15 mouse cellular contexts compared by ENCODE assay signal in genomic region chr17:29168996-29169601, GRCm38 (mm10). TPM values are rescaled to one million over a fixed set of nuclear protein-coding genes. Genes with fewer than 3 reads are reported as not detected.
DNase-seq lines count a peak whose midpoint lies in the region; ATAC-seq and TF ChIP-seq lines count a peak whose summit lies in the region.
"Had no signal": no experiment of that assay in that cellular context is flagged by ENCODE, and none has a peak within 500 bp of the region (broad histone marks: within the 10 kb centered on the region; RNA-seq: fewer than 3 reads in every experiment).

No protein-coding gene starts in this region.

- H3K9ac ChIP-seq in lung, embryonic 14.5 days, result no peak overlapping the region
- no peak overlapping the region for H3K9ac ChIP-seq in ES-Bruce4 (ENCODE audit: low read depth, poor library complexity, severe bottlenecking)
- H3K9ac ChIP-seq: limb, embryonic 15.5 days; neural tube, embryonic 13.5 days had no signal

- no peaks in the 10 kb centered on the region for H3K27me3 ChIP-seq in lung, embryonic 14.5 days (ENCODE audit: insufficient read depth, low read length)
- H3K27me3 ChIP-seq in ES-Bruce4 (ENCODE audit: control insufficient read depth, insufficient read depth, low read length, poor library complexity, severe bottlenecking), result no peaks in the 10 kb centered on the region
- H3K27me3 ChIP-seq: limb, embryonic 15.5 days; neural tube, embryonic 13.5 days had no signal

- H3K4me3 ChIP-seq in gastrocnemius, adult 2 months, result no peak overlapping the region
- H3K4me3 ChIP-seq in lung, embryonic 14.5 days (ENCODE audit: low read depth, low read length), result no peak overlapping the region
- H3K4me3 ChIP-seq in ES-Bruce4 (ENCODE audit: low read depth, low read length), result no peak overlapping the region
- no peak overlapping the region for H3K4me3 ChIP-seq in cortical plate, adult 2 months (ENCODE audit: insufficient read depth, low read length)
- H3K4me3 ChIP-seq: erythroblast, embryonic 14.5 days; limb, embryonic 15.5 days; neural tube, embryonic 13.5 days had no signal

- peak; percentile 53 for TF ChIP-seq CTCF in gastrocnemius, adult 2 months (IDR thresholded peaks at IDR 0.05)
- TF ChIP-seq CTCF in lung, embryonic 14.5 days (IDR thresholded peaks at IDR 0.05; ENCODE audit: low read depth), result peak; percentile 66
- peak; percentile 80 for TF ChIP-seq CTCF in ES-Bruce4 (IDR thresholded peaks at IDR 0.05; ENCODE audit: low read depth, low read length)
- peak; percentile 26; the same call in 1 of the 2 replicates for TF ChIP-seq CTCF in cortical plate, adult 2 months (IDR thresholded peaks at IDR 0.05; ENCODE audit: extremely low read depth, insufficient read depth, low read length)

- no peaks in the 10 kb centered on the region for H3K36me3 ChIP-seq in lung, embryonic 14.5 days (ENCODE audit: insufficient read depth)
- no peaks in the 10 kb centered on the region for H3K36me3 ChIP-seq in ES-Bruce4 (ENCODE audit: control insufficient read depth, insufficient read depth, low read length, poor library complexity, severe bottlenecking)
- H3K36me3 ChIP-seq: limb, embryonic 15.5 days; neural tube, embryonic 13.5 days had no signal

- no peaks in the 10 kb centered on the region for H3K9me3 ChIP-seq in lung, embryonic 14.5 days (ENCODE audit: low read depth, low read length)
- H3K9me3 ChIP-seq in ES-Bruce4 (replicated peaks; ENCODE audit: control insufficient read depth, insufficient read depth, low read length, poor library complexity, severe bottlenecking), result no peaks in the 10 kb centered on the region
- H3K9me3 ChIP-seq: limb, embryonic 15.5 days; neural tube, embryonic 13.5 days had no signal

- intact Hi-C loops in gastrocnemius, adult 2 months (cut with DNase I), result no loop called here

- ATAC-seq in lung, embryonic 14.5 days (ENCODE audit: insufficient read depth), result no peak
- ATAC-seq: intestine, embryonic 16.5 days had no signal

- peaks cover 8% of the 10 kb centered on the region for H3K4me1 ChIP-seq in lung, embryonic 14.5 days (ENCODE audit: insufficient read depth)
- peaks cover 3% of the 10 kb centered on the region for H3K4me1 ChIP-seq in ES-Bruce4 (ENCODE audit: control insufficient read depth, insufficient read depth, low read length)
- no peaks in the 10 kb centered on the region for H3K4me1 ChIP-seq in cortical plate, adult 2 months (ENCODE audit: control insufficient read depth, insufficient read depth, low read length)

- no peak for DNase-seq in gastrocnemius, adult 2 months
- DNase-seq in gastrocnemius, adult 8-10 months (ENCODE audit: low spot score in 2 of 2), result no peak
- DNase-seq in lung, embryonic 14.5 days, result no peak
- DNase-seq in lung, postnatal 25 days (ENCODE audit: low spot score), result no peak
- no peak for DNase-seq in urinary bladder, postnatal 4 days (ENCODE audit: low spot score in 2 of 2)
- no peak for DNase-seq in left cerebral cortex, adult 11 months (ENCODE audit: low spot score)
- DNase-seq: cerebellum, postnatal 14 days; right cerebral cortex, postnatal 4 days had no signal

- H3K27ac ChIP-seq in gastrocnemius, adult 2 months, result no peak overlapping the region
- no peak overlapping the region for H3K27ac ChIP-seq in lung, embryonic 14.5 days (ENCODE audit: low read depth)
- H3K27ac ChIP-seq in ES-Bruce4 (ENCODE audit: insufficient read depth, low read length), result no peak overlapping the region
- H3K27ac ChIP-seq in cortical plate, adult 2 months (ENCODE audit: insufficient read depth, low read length), result no peak overlapping the region
- H3K27ac ChIP-seq: limb, embryonic 15.5 days; neural tube, embryonic 13.5 days had no signal

- 69% methylated on average over 12 of the region's 12 CpGs for WGBS in lung, embryonic 14.5 days

- no peak for TF ChIP-seq EP300 in ES-Bruce4 (IDR thresholded peaks at IDR 0.05; ENCODE audit: insufficient read depth, low read depth, low read length)

- no peak overlapping the region for H3K4me2 ChIP-seq in lung, embryonic 14.5 days
- H3K4me2 ChIP-seq: limb, embryonic 15.5 days; midbrain, embryonic 11.5 days; neural tube, embryonic 13.5 days had no signal

- no peak for TF ChIP-seq POLR2A in ES-Bruce4 (IDR thresholded peaks at IDR 0.05; ENCODE audit: insufficient read depth, low read length)
- TF ChIP-seq POLR2A in cortical plate, adult 2 months (IDR thresholded peaks at IDR 0.05; ENCODE audit: extremely low read depth, insufficient read depth, low read length), result no peak

RNA-seq across cellular contexts. Expression of gene Rab44, which starts 55.2 kb away (rescaled TPM):
- under 1 TPM in 1 of 2 experiments, not detected in 1; 0.59 TPM for total RNA-seq in gastrocnemius, adult 2 months (2021)
- total RNA-seq in gastrocnemius, adult 8-10 months (2022), result under 1 TPM in 3 of 4 experiments, not detected in 1; 0.24 to 0.61 (median 0.56) TPM
- 0.46 and 1.1 TPM in 2 replicates for polyA plus RNA-seq in lung, embryonic 14.5 days (2014; fragmentation: Nextera tagmentation; extraction: Ambion mirVana)
- not detected in 2 replicates for polyA plus RNA-seq in ES-Bruce4 (2011; ENCODE audit: insufficient read depth, insufficient read length, low read depth, missing spikeins)
- polyA plus RNA-seq in cortical plate, adult 2 months (2012; rRNA removed), result 0.13 and 0.19 TPM in 2 replicates

Comparison
In these comparisons a context has a peak if more than half of its experiments do, and no peak if none do; other contexts are left out.
1. CTCF ChIP-seq: peak in every context shown above with its lines; median percentile 80 in ES-Bruce4; 66 in lung, embryonic 14.5 days; 53 in gastrocnemius, adult 2 months; 26 in cortical plate, adult 2 months.